Mouse (Mus musculus): ENCODE results near the gene Cd33.

Cd33 gene

DNA sequence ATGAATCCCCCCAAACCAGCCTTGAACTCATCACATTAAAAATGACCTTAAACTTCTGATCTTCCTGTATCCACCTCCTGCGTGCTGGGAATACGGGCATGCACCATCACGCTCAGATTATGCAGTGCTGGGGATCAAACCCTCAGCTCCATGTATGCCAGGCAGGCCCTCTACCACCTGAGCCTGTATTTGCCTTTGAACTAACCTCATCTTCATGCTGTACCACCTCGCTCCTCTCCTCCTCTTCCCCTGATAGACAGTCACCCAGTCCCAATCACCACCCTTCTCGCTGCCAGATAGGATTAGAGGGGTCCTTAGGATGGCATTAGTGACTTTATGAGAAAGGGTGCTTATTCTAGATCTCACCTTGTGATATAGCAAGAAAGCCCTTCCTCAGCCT is 29.2 kb downstream of the Cd33 start:
- no peak for DNase-seq (ENCODE audit: low spot score)

DNA sequence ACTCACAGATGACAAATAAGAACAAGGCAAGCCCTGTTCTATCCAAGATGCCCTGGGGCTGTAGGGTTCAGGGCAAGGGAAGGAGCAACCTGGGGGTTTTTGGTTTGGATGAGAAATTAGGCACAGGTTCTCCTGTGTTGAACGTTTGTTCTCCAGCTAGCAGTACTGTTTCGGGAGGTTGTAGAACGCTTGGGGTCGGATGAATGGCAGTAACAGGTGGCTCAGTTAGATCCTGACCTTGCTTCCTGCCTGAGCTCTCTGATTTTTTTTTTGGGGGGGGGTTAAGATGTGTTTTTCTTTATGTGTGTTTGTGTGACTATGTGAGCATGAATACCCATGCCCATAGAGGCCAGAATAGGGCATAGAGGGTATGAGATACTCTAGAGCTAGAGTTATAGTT is 31.7 kb downstream of the Cd33 start:
- no peak for DNase-seq (ENCODE audit: low spot score)

DNA sequence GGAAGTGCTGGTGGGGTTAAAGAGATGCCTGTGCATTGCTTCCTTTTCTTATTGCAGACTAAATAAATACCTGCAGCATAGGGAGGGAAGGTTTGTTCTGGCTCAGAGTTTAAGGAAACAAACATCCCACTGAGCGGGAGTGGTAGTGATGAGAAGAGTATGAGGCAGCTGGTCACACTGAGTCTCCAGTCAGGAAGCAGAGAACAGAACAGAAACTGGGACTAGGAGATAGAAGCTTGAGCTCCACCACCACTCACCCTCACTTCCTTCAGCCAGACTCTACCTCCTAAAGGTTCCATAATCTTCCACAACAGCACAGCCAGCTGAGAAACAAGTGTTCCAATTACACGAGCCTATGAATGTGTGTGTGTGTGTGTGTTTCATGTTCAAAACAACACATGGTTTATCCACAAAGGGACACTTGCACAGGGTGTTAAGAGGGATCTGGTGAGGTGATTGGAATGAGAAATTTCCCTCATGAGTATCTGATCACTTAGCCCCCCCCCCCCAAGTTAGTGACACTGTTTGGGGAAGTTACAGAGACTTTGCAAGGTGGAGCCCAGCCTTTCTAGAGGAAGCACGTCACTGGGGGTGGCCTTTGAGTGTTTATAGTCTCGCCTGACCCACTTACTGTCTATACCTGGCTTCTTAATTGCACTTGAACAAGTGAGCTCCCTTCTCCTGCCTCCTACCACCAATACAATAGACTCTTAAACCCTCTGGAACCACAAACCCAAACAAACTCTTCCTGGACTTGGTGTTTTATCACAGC is 32.3 kb downstream of the Cd33 start:
- DNase-seq (ENCODE audit: low spot score): no peak

DNA sequence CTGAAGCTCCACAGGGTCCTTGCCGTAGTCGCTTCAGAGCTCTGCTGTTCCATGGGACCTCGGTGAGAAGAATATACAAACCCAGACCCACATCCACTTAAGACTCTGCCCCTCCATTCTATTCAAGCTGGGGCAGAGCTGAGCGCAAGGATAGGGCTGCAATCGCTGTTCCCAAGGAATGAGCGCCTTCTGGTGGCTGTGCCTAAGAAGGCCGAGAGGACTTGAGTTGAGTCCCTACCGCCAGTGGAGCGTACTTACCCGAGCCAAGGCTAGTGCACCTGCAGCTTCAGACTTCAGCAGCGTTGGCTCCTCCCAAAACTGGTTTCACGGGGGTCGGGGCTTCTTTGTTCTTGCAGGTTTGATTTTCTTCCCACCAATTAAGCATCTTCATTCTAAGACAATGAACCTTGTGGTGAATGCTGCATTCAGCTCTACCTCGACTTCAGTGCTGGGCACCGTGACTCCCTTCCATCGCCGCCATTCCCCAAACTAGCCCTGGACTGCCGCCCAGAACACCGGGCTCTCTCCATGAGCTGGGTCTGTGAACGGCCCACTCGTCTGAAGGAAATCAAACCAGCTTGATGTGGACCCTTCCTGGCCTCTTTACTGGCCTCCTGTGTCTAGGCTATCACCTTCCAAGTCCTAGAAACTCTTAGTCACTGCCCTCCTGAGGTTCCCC is 48.7 kb downstream of the Cd33 start:
- DNase-seq (ENCODE audit: low spot score): no peak

DNA sequence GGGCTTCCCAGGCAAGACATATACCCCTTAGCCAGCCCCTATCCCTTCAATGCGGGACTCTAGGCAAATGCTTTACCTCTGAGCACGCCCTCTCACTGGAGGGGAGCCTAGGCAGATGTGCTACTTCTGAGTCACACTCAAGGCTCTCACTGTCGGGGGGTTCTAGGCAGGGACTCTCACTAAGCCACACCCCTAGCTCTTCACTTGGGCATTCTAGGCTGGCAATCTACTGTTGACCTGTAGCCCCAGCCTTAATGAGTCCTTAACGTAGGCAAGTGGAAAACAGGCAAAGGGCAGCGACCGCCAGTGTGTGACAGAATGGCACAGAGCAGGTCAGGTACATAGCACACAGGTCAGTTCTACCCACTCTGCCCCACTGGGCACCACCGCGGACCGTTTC is 53.4 kb downstream of the Cd33 start:
- DNase-seq (ENCODE audit: low spot score): no peak

DNA sequence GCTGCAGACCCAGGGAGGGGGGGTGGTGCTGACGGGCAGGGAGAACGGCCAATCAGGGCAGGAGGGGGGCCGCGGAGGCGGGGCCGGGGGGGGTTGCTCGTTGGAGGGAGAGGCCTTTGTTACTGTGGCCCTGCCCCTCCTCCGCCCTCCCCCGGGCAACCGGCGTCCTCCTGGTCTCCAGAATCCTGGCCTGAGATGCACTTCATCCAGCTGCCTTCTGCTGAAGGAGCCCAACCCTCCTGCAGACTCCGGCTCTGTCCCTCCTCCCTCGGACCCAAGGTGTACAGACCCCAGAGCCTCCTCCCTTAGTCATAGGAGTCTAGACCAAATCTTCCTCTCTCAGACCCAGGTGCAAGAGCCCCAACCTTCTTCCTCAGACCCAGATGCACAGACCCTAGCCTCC is 54.0 kb downstream of the Cd33 start:
- DNase-seq (ENCODE audit: low spot score): no peak

DNA sequence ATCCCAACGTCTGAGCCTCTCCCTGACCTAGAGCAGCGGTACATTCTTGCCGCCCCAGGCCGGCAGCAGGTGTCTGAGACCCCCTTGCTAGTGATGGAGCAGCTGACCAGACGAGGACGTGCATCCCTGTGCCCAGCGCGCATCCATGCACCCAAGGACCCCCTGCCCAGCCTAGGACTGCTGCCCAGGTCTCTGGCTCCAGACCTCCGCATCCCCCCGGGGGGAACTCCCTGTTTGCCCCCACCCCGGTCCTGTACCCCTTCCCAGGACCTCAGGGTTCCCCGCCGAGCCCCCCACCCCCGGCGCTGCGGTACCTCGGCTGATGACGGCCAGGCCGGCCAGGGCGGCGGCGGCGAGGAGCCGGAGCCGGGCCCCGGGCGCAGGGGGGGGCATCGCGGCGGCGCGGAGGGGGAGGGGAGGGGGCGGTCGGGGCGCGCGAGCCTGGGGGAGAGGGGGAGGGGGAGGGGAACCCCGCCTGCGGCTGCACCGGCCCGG is 54.5 kb downstream of the Cd33 start, which contains the start of gene Iglon5:
TSS of gene Iglon5 (minus strand) at position 445 of the 495 bp plus-strand sequence.
- no peak for DNase-seq (ENCODE audit: low spot score)

DNA sequence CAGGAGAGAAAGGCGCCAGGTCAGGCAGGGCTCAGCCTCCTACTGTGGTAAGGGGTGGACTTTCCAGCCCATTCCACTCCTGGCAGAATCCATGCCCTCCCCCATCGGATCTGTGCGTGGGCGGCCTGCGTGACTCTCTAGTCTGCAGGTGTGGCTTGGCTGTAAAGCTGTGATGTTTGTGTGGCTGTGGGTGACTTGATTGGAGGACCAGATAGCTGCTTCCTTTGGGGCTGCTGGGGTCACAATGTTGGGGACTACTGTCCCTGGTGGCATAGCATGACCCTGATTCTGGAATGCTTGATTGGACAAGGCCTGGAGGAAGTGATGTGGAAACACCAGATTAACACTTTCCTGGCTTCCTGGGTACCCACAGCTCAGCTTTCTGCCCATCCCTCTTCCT is 55.6 kb downstream of the Cd33 start:
- DNase-seq (ENCODE audit: low spot score): no peak

DNA sequence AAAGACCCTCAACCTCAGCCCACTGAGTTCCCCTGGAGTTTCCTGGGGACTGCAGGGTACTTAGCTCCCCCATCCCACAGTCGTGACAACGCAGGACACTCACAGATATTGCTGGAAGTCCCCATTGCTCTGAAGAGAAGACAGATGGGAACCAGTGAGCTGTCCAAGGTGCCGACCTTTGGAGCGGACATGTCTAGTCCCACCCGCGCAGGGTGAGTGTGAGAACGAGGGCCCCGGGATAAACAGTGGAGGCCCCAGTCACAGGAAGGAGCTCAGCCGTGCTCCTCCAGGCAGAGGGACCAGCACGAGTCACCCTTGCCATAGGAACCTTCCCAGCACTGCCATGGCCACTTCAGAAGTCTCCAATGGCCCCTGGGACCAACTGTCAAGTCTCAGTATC is 61.0 kb downstream of the Cd33 start:
- DNase-seq (ENCODE audit: low spot score): no peak

DNA sequence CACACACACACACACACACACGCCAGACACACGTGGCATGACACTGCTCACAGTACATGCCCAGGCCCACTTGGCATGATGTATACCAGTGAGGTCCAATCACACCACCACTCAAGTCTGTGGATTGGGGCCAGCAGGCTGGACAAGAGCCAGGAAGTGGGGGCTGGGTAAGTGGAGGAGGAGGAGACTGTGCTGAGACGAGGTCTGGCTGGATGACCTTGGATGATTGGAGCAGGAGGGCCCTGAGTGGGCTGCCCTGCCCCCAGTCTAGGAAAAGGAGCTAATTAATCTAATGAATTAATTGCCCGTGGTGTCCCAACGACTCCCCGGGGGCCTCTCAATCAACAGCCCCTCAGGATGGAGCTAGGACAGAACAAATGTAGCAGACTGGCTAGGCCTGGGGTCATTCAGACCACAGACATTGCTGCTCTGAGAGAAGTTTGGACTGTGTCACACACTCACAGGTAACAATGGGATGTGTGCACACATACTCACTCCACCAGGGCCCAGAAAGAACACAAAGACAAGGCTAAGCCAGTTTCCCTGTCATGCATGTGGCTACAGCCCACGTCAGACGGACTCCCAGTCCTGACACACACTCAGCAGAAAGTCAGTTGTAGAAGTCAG is 62.0 kb downstream of the Cd33 start:
- DNase-seq (ENCODE audit: low spot score): no peak

DNA sequence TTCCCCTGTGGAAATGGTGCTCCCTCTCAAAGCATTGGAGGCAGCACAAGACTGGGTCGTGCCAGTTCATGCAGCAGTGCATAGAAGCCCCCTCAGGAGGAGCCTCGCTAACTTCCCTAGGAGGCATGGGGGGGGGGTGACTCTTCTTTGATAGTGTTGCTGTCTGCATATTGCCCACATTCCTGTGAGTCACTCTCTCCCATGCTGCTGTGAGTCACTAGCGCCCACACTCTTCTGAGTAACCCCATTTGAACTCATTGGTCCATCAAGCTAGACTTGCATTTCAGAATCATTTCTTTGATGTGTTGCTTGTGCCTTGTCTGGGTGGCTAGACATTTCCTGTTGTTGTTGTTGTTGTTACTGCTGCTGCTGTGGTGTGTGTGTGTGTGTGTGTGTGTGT is 63.0 kb downstream of the Cd33 start:
- DNase-seq (ENCODE audit: low spot score): no peak

DNA sequence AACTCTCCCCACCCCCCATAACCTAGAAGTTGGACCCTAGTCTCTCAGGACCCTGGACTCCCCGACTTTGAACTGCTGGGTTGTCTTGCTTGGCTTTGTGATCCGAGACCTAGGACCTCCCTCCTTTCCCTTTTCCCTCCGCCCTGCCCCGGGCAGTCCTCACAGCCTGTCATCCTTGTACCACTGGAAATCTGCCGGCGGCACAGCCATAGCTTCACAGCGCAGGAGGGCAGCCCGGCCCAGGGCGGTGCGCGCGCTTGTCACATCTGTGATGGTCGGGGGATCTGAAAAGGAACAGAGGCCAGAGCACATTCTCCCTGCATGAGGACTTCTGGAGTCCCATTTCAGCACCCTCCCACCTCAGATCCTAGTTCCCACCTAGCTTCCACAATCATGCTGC is 67.9 kb downstream of the Cd33 start:
- DNase-seq (ENCODE audit: low spot score): no peak

DNA sequence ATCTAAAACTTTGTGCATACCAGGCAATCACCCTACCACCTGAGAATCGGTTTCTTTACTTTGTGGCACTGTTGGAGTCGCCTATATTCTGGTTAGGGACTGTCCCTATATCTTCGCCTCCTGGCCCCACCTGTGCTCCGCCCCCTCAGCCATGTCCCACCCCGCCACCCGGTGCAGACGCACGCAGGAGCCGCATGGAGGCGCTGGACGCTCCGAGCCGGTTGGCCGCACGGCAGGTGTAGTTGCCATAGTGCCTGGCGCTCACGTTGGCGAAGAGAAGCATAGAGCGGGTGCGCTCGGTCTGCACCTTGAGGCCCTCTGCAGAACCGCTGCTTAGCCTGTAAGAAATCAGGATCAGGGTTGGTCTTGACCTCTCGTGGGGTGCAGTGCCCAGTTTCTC is 68.5 kb downstream of the Cd33 start:
- no peak for DNase-seq (ENCODE audit: low spot score)

Measured in ovary, adult 18-20 months (tissue).